Mouse (Mus musculus) cerebral cortex, adult 2 months (tissue): ENCODE results near the gene Bard1.

Experiments
- WGBS: fragments of 180-500 bp; shearing (Covaris S2); methylation state at CpG from one replicate; pipeline ENCODE4 v1.1.7; 2018; 5-methylcytosine and 5-hydroxymethylcytosine counted together

The Bard1 gene

DNA sequence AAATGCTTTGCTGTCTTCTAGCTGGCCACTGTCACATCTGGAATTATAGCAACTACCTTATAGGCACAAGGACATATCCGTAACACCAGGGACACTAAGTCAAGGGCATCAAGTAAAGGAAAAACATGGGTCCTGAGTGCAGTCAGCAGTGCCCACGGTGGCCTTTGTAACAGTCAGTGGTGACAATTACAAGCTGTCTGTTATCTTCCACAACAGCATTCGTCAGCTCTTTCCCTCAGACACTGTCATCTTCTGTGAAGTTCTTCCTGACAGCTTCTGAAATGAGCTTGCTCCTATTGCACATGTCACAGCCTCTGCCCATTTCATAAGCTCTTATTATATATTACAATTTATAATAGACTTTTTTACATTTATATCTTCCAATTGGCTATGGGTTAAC, 50.7 kb downstream of the Bard1 start:
- 98% methylated on average over 3 of the region's 3 CpGs for WGBS

- WGBS = 90% methylated on average over 2 of the region's 2 CpGs
These were observed 57.8 kb downstream of the Bard1 start for GRCm38 (mm10) chr1:71045141-71045540.

GRCm38 (mm10) chr1:71043951-71044350, 59.0 kb downstream of the Bard1 start:
- WGBS = 96% methylated on average over 3 of the region's 3 CpGs

DNA sequence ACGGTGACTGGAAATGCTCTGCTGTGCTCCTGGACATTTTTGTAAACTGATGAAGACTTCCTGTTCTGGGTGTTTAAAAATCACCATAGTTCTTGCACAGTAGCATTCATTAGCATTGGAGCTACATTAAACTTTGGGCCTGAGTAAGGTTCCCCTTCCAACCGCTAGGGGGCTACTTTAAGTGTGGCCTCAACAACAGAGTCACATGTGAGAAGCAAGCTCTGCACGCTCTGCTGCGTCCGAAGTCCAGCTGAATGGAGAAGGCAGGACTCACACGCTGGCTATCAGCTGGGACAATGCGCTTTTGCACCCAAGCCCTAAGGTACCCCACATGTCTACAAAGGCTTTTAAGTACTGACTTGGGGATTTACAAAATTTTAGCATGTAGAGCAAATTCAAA, 65.9 kb downstream of the Bard1 start:
- WGBS = 66% methylated on average over 7 of the region's 7 CpGs

DNA sequence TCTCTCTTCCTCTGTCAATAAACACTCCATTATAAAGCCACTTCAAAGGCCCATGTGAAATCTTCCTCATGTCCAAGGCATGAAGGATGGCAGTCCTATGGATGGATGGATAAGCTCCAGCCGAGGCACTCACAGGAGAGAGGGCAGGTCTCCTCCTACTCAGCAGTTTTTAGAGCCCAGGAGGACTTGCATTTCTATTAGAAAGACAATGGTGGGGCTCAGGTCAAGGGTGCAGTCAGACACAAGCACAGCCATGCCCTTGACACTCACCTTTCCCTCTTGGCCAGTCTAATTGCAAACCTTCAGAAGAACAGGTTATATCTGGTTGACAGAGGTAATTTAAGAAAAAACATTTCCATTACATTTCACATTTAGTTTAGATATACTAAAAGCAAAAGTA, 67.4 kb downstream of the Bard1 start:
- WGBS = 90% methylated on average over 1 of the region's 1 CpGs

DNA sequence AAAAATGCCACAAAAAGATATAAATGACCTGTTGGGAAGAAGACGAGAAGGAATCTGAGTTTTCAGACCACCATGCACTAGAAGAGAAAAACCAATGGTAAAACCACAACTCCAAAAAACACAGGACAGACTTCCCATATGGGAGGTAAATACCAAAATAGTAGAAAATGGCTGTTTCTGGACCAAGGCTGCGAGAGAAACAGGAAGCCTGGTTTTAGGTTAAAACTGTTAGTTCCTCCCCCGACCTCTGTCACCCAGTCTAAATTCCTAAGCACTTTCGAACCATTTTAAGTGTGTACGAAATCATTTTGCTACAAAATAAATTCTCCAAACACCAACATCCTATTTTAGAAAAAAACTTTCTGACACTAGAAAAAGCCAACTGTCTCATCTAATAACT, 80.2 kb downstream of the Bard1 start:
- WGBS = 84% methylated on average over 5 of the region's 5 CpGs

- WGBS = 88% methylated on average over 6 of the region's 6 CpGs
These were observed 96.9 kb downstream of the Bard1 start for GRCm38 (mm10) chr1:71005998-71006397.

DNA sequence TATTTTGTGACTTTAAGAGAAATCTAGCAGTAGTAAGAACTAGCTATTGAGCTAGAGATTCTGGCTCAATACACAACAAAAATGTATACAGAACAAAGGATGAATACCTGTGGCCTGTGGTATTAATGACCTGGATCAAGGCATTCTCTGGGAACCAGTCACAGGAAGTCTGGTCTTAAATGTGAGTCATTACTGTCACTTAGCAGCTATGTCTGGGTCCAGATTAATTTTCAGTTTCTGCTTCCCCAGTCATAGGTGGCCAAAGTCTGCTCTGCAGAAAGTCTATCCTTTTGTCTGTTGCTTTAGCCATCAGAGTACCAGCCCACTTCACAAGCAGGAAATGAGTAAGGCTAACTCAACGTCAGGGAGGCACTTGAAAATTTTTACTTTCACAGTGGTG, 98.8 kb downstream of the Bard1 start:
- WGBS = 62% methylated on average over 1 of the region's 1 CpGs

DNA sequence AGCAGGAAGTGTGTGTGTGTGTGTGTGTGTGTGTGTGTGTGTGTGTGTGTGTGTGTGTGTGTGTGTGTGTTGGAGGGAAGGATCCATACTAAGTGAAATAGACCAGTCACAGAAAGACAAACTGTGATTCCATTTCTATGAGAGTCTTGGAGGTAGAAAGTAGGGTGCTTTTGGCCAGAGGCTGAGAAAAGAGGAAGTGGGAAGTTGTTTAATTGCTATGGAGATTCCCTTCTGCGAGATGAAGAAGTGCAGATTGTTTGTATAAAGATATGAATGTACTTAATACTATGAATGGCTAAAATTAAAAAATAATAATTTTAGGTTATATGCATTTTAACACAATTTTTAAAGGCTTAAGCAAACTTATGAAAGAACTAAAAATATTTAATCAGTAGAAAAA, 99.2 kb downstream of the Bard1 start:
- 68% methylated on average over 1 of the region's 1 CpGs for WGBS

- WGBS = 39% methylated on average over 10 of the region's 10 CpGs
These were observed 105.5 kb downstream of the Bard1 start for GRCm38 (mm10) chr1:70997377-70997993.

DNA sequence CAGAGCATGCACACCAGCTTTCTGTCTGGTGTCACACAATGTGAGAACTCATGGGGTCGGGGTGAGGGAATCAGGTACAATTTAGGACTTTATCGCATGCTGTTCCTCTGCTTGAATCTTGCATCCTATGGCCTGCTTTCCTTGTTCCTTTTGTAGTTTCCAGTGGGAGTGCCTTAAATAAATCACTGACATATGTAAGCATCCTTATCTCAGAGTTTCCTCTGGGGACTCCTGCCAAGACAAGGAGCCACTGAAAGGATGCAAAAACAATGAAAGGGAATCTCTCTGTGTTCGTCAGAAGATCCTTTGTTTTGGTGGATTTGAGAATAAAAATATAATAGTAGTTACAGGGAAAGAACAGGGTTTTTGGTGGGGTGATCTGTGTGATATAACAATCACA, 106.2 kb downstream of the Bard1 start:
- WGBS = 54% methylated on average over 3 of the region's 3 CpGs
